In genomic region chr9:58534766-58535165, GRCm38 (mm10) we compare ENCODE assay signal across 8 mouse cellular contexts. TPM values are rescaled to one million over a fixed set of nuclear protein-coding genes. Genes with fewer than 3 reads are reported as not detected.
DNase-seq lines count a peak whose midpoint lies in the region; TF ChIP-seq lines count a peak whose summit lies in the region.
"Had no signal": no experiment of that assay in that cellular context is flagged by ENCODE, and none has a peak within 500 bp of the region (broad histone marks: within the 10 kb centered on the region; RNA-seq: fewer than 3 reads in every experiment).

No protein-coding gene starts in this region.

- no peaks in the 10 kb centered on the region for H3K27me3 ChIP-seq in embryonic facial prominence, embryonic 10.5 days (replicated peaks; ENCODE audit: low read depth, poor library complexity, severe bottlenecking)

- no peaks in the 10 kb centered on the region for H3K9me3 ChIP-seq in embryonic facial prominence, embryonic 10.5 days

- H3K4me3 ChIP-seq in embryonic facial prominence, embryonic 10.5 days, result no peak overlapping the region
- H3K4me3 ChIP-seq: megakaryocyte, embryonic 14.5 days had no signal

- peaks cover 90% of the 10 kb centered on the region for H3K36me3 ChIP-seq in embryonic facial prominence, embryonic 10.5 days (replicated peaks)

- H3K4me1 ChIP-seq in embryonic facial prominence, embryonic 10.5 days, result 0 out of 2 replicates have a peak, but pooled peaks cover 4% of the 10 kb centered on the region

- DNase-seq in right cerebral cortex, adult 18-20 months, result peak; percentile 52
- DNase-seq in right cerebral cortex, postnatal 25 days, result no peak
- peak; percentile 81 for DNase-seq in brain, embryonic 14.5 days (ENCODE audit: low read depth)
- peak; percentile 37 for DNase-seq in embryonic facial prominence, embryonic 10.5 days (ENCODE audit: low spot score)
- peak; percentile 71 for DNase-seq in kidney, adult 9 months
- peak; percentile 67 for DNase-seq in lung, postnatal 14 days
- peak; percentile 31 for DNase-seq in right cerebral cortex, postnatal 14 days

- no peak overlapping the region for H3K27ac ChIP-seq in embryonic facial prominence, embryonic 10.5 days (replicated peaks)

- TF ChIP-seq CTCF in brain, embryonic 14.5 days (IDR thresholded peaks at IDR 0.05; ENCODE audit: borderline replicate concordance, extremely low read depth, insufficient read depth, insufficient read length), result peak; percentile 73; the same call in 1 of the 2 replicates

- 41% methylated on average over 1 of the region's 1 CpGs for WGBS in embryonic facial prominence, embryonic 10.5 days

- TF ChIP-seq POLR2A in brain, embryonic 14.5 days (IDR thresholded peaks at IDR 0.05; ENCODE audit: borderline replicate concordance, extremely low read depth, insufficient read depth, insufficient read length, poor library complexity, severe bottlenecking), result no peak

RNA-seq across cellular contexts. Expression of gene Cd276, which starts 20.5 kb away (rescaled TPM):
- polyA plus RNA-seq in brain, embryonic 14.5 days (2012; rRNA removed), result 34.6 and 47.1 TPM in 2 replicates
- polyA plus RNA-seq in embryonic facial prominence, embryonic 10.5 days (2016; fragmentation: Nextera tagmentation; extraction: Ambion mirVana), result 47.8 and 49.7 TPM in 2 replicates

RNA-seq across cellular contexts. Expression of gene Insyn1, which starts 46.4 kb away (rescaled TPM):
- 34.7 and 45.2 TPM in 2 replicates for polyA plus RNA-seq in brain, embryonic 14.5 days (2012; rRNA removed)
- 0.85 and 1.1 TPM in 2 replicates for polyA plus RNA-seq in embryonic facial prominence, embryonic 10.5 days (2016; fragmentation: Nextera tagmentation; extraction: Ambion mirVana)

RNA-seq across cellular contexts. Expression of gene Nptn, which starts 47.3 kb away (rescaled TPM):
- 342 and 371 TPM in 2 replicates for polyA plus RNA-seq in brain, embryonic 14.5 days (2012; rRNA removed)
- polyA plus RNA-seq in embryonic facial prominence, embryonic 10.5 days (2016; fragmentation: Nextera tagmentation; extraction: Ambion mirVana), result 51.3 and 53.5 TPM in 2 replicates

Comparison
In these comparisons a context has a peak if more than half of its experiments do, and no peak if none do; other contexts are left out.
1. RNA of gene Insyn1, which starts 46.4 kb away (polyA plus RNA-seq): 34.7 to 45.2 TPM in brain, embryonic 14.5 days; 0.85 to 1.1 TPM in embryonic facial prominence, embryonic 10.5 days; every median in the first group is over 10 times any median in the second.